Mouse (Mus musculus) myocyte (in vitro differentiated cells): Measurements from ENCODE around the gene Wbp11.
"Not testable (repeated sequence)": the region's sequence is repeated elsewhere in the genome, so short reads cannot be mapped to it uniquely, and the experiment has no call there.

ENCODE experiments used
- CEBPB ChIP-seq: IDR thresholded peaks from 2 replicates; pipeline ENCODE4 v1.6.1; 2011; ENCODE audit warnings: mild to moderate bottlenecking, moderate library complexity; ENCODE audit not compliant: poor library complexity, insufficient read depth, severe bottlenecking
- E2F4 ChIP-seq: IDR thresholded peaks from one replicate; pipeline ENCODE4 v1.6.1; 2011; ENCODE audit warnings: mild to moderate bottlenecking, control low read depth, moderate library complexity; ENCODE audit not compliant: insufficient read depth
- POLR2A ChIP-seq: IDR thresholded peaks from one replicate; pipeline ENCODE4 v1.6.1; 2011; ENCODE audit warnings: low read depth, mild to moderate bottlenecking, control low read depth, moderate library complexity; ENCODE audit not compliant: insufficient read length
- POLR2AphosphoS2 ChIP-seq: IDR thresholded peaks from one replicate; pipeline ENCODE4 v1.6.1; 2011; ENCODE audit warnings: low read depth, control low read depth; ENCODE audit not compliant: insufficient read length
- TCF12 ChIP-seq: IDR thresholded peaks from one replicate; pipeline ENCODE4 v1.6.1; 2011; ENCODE audit warnings: mild to moderate bottlenecking, control low read depth; ENCODE audit not compliant: poor library complexity, insufficient read depth, severe bottlenecking

- TF ChIP-seq E2F4, POLR2A, TCF12, CEBPB, POLR2AphosphoS2: not testable (repeated sequence)
These were observed 29.9 kb downstream of the Wbp11 start for GRCm38 (mm10) chr6:136797874-136798693.
